Mouse (Mus musculus): Measurements from ENCODE around the gene Prmt8. TPM values are rescaled to one million over a fixed set of nuclear protein-coding genes. Genes with fewer than 3 reads are reported as not detected.

The Prmt8 gene
- polyA plus RNA-seq, 1 experiment from 2014 or later, result 34.6 TPM

- peaks cover 7% of the 10 kb centered on the region; the same call in 1 of the 2 replicates for H3K4me1 ChIP-seq (ENCODE audit: control insufficient read depth, insufficient read depth, low read length)
- H3K27ac ChIP-seq (ENCODE audit: low read depth, low read length), result peak overlapping the region; percentile 77; the same call in 1 of the 2 replicates
These were observed 2.6 kb downstream of the Prmt8 start for GRCm38 (mm10) chr6:127766641-127767200.

GRCm38 (mm10) chr6:127766041-127766604 is 3.1 kb downstream of the Prmt8 start:
- Histone ChIP-seq H3K36me3 (ENCODE audit: control insufficient read depth, insufficient read depth, low read length) (no peaks in the 10 kb centered on the region), H3K4me1 (ENCODE audit: control insufficient read depth, insufficient read depth, low read length) (peaks cover 7% of the 10 kb centered on the region; the same call in 1 of the 2 replicates), H3K4me2 (ENCODE audit: low read depth) (peak overlapping the region; percentile 94), H3K9ac (ENCODE audit: low read length) (no peak overlapping the region), H3K4me3 (ENCODE audit: low read depth, low read length) (peak overlapping the region; percentile 70), H3K27me3 (ENCODE audit: control insufficient read depth, insufficient read depth, low read length) (peaks cover 22% of the 10 kb centered on the region), H3K27ac (ENCODE audit: low read depth, low read length) (peak overlapping the region; percentile 77; the same call in 1 of the 2 replicates), H3K9me3 (ENCODE audit: control insufficient read depth, low read length) (no peaks in the 10 kb centered on the region)
- no peak for DNase-seq (ENCODE audit: low spot score)
- no peak for ATAC-seq (ENCODE audit: insufficient read depth, low FRiP score, low TSS enrichment)
- 11% methylated on average over 9 of the region's 11 CpGs for WGBS

More at GRCm38 (mm10) chr6:127766641-127767200, 2.6 kb downstream of the Prmt8 start:
- no peaks in the 10 kb centered on the region for H3K9me3 ChIP-seq (ENCODE audit: control insufficient read depth, low read length)
- WGBS, result under 1% methylated on average over 28 of the region's 28 CpGs
- H3K36me3 ChIP-seq (ENCODE audit: control insufficient read depth, insufficient read depth, low read length), result no peaks in the 10 kb centered on the region
- peak overlapping the region; percentile 70 for H3K4me3 ChIP-seq (ENCODE audit: low read depth, low read length)
- peak overlapping the region; percentile 94 for H3K4me2 ChIP-seq (ENCODE audit: low read depth)
- ATAC-seq (ENCODE audit: insufficient read depth, low FRiP score, low TSS enrichment) (peak; percentile 21; the same call in 1 of the 2 replicates), DNase-seq (ENCODE audit: low spot score) (peak; percentile 49)
- H3K27me3 ChIP-seq (ENCODE audit: control insufficient read depth, insufficient read depth, low read length), result peaks cover 22% of the 10 kb centered on the region
- H3K9ac ChIP-seq (ENCODE audit: low read length), result peak overlapping the region; percentile 54

GRCm38 (mm10) chr6:127765573-127765972 is 3.7 kb downstream of the Prmt8 start:
- Histone ChIP-seq H3K4me3 (ENCODE audit: low read depth, low read length) (no peak overlapping the region; the same call in 1 of the 2 replicates), H3K9ac (ENCODE audit: low read length) (no peak overlapping the region)
- WGBS, result 39% methylated on average over 5 of the region's 5 CpGs

GRCm38 (mm10) chr6:127758264-127758663 is 11.0 kb downstream of the Prmt8 start:
- Histone ChIP-seq H3K9me3 (ENCODE audit: control insufficient read depth, low read length) (no peaks in the 10 kb centered on the region), H3K27ac (ENCODE audit: low read depth, low read length) (no peak overlapping the region), H3K4me1 (ENCODE audit: control insufficient read depth, insufficient read depth, low read length) (peaks cover 9% of the 10 kb centered on the region; the same call in 1 of the 2 replicates), H3K27me3 (ENCODE audit: control insufficient read depth, insufficient read depth, low read length) (no peaks in the 10 kb centered on the region), H3K36me3 (ENCODE audit: control insufficient read depth, insufficient read depth, low read length) (no peaks in the 10 kb centered on the region), H3K4me2 (ENCODE audit: low read depth) (no peak overlapping the region), H3K4me3 (ENCODE audit: low read depth, low read length) (no peak overlapping the region), H3K9ac (ENCODE audit: low read length) (no peak overlapping the region)
- DNase-seq (ENCODE audit: low spot score) (no peak), ATAC-seq (ENCODE audit: insufficient read depth, low FRiP score, low TSS enrichment) (no peak)
- 68% methylated on average over 4 of the region's 4 CpGs for WGBS

More at GRCm38 (mm10) chr6:127765573-127765972, 3.7 kb downstream of the Prmt8 start:
- H3K4me1 ChIP-seq (ENCODE audit: control insufficient read depth, insufficient read depth, low read length), result peaks cover 7% of the 10 kb centered on the region; the same call in 1 of the 2 replicates
- H3K9me3 ChIP-seq (ENCODE audit: control insufficient read depth, low read length), result no peaks in the 10 kb centered on the region
- peaks cover 22% of the 10 kb centered on the region for H3K27me3 ChIP-seq (ENCODE audit: control insufficient read depth, insufficient read depth, low read length)
- ATAC-seq (ENCODE audit: insufficient read depth, low FRiP score, low TSS enrichment) (no peak), DNase-seq (ENCODE audit: low spot score) (no peak)
- no peak overlapping the region for H3K27ac ChIP-seq (ENCODE audit: low read depth, low read length)
- peak overlapping the region; percentile 94 for H3K4me2 ChIP-seq (ENCODE audit: low read depth)
- no peaks in the 10 kb centered on the region for H3K36me3 ChIP-seq (ENCODE audit: control insufficient read depth, insufficient read depth, low read length)

- H3K27me3 ChIP-seq (ENCODE audit: control insufficient read depth, insufficient read depth, low read length), result no peaks in the 10 kb centered on the region
- no peaks in the 10 kb centered on the region for H3K36me3 ChIP-seq (ENCODE audit: control insufficient read depth, insufficient read depth, low read length)
- ATAC-seq (ENCODE audit: insufficient read depth, low FRiP score, low TSS enrichment), result no peak
- WGBS, result 68% methylated on average over 5 of the region's 5 CpGs
- H3K4me1 ChIP-seq (ENCODE audit: control insufficient read depth, insufficient read depth, low read length), result peaks cover 12% of the 10 kb centered on the region
- no peak overlapping the region for H3K4me3 ChIP-seq (ENCODE audit: low read depth, low read length)
- H3K9me3 ChIP-seq (ENCODE audit: control insufficient read depth, low read length), result no peaks in the 10 kb centered on the region
- no peak overlapping the region for H3K9ac ChIP-seq (ENCODE audit: low read length)
- H3K27ac ChIP-seq (ENCODE audit: low read depth, low read length), result 0 out of 2 replicates have a peak overlapping the region, but pooled peaks have one; percentile 24
- H3K4me2 ChIP-seq (ENCODE audit: low read depth), result no peak overlapping the region
- DNase-seq (ENCODE audit: low spot score), result no peak
These were observed 11.6 kb downstream of the Prmt8 start for GRCm38 (mm10) chr6:127757667-127758167.

GRCm38 (mm10) chr6:127756856-127757255 is 12.4 kb downstream of the Prmt8 start:
- peak; percentile 45 for ATAC-seq (ENCODE audit: insufficient read depth, low FRiP score, low TSS enrichment)
- H3K4me1 ChIP-seq (ENCODE audit: control insufficient read depth, insufficient read depth, low read length), result peaks cover 20% of the 10 kb centered on the region
- no peak overlapping the region for H3K9ac ChIP-seq (ENCODE audit: low read length)
- H3K27ac ChIP-seq (ENCODE audit: low read depth, low read length), result no peak overlapping the region
- H3K36me3 ChIP-seq (ENCODE audit: control insufficient read depth, insufficient read depth, low read length), result no peaks in the 10 kb centered on the region
- H3K27me3 ChIP-seq (ENCODE audit: control insufficient read depth, insufficient read depth, low read length), result no peaks in the 10 kb centered on the region
- no peak for DNase-seq (ENCODE audit: low spot score)
- no peak overlapping the region for H3K4me3 ChIP-seq (ENCODE audit: low read depth, low read length)
- 21% methylated on average over 12 of the region's 12 CpGs for WGBS
- no peak overlapping the region for H3K4me2 ChIP-seq (ENCODE audit: low read depth)
- H3K9me3 ChIP-seq (ENCODE audit: control insufficient read depth, low read length), result no peaks in the 10 kb centered on the region

GRCm38 (mm10) chr6:127753228-127753627 is 16.0 kb downstream of the Prmt8 start:
- Histone ChIP-seq H3K36me3 (ENCODE audit: control insufficient read depth, insufficient read depth, low read length) (no peaks in the 10 kb centered on the region), H3K9me3 (ENCODE audit: control insufficient read depth, low read length) (no peaks in the 10 kb centered on the region), H3K4me2 (ENCODE audit: low read depth) (no peak overlapping the region), H3K4me1 (ENCODE audit: control insufficient read depth, insufficient read depth, low read length) (peaks cover 22% of the 10 kb centered on the region), H3K27me3 (ENCODE audit: control insufficient read depth, insufficient read depth, low read length) (no peaks in the 10 kb centered on the region), H3K4me3 (ENCODE audit: low read depth, low read length) (no peak overlapping the region), H3K9ac (ENCODE audit: low read length) (no peak overlapping the region), H3K27ac (ENCODE audit: low read depth, low read length) (no peak overlapping the region)
- no peak for DNase-seq (ENCODE audit: low spot score)
- WGBS, result 76% methylated on average over 6 of the region's 6 CpGs
- no peak for ATAC-seq (ENCODE audit: insufficient read depth, low FRiP score, low TSS enrichment)

GRCm38 (mm10) chr6:127752681-127753080 is 16.6 kb downstream of the Prmt8 start:
- no peak overlapping the region for H3K4me3 ChIP-seq (ENCODE audit: low read depth, low read length)
- 42% methylated on average over 3 of the region's 3 CpGs for WGBS
- no peak overlapping the region for H3K27ac ChIP-seq (ENCODE audit: low read depth, low read length)
- no peaks in the 10 kb centered on the region for H3K27me3 ChIP-seq (ENCODE audit: control insufficient read depth, insufficient read depth, low read length)
- no peak overlapping the region for H3K9ac ChIP-seq (ENCODE audit: low read length)
- peaks cover 22% of the 10 kb centered on the region for H3K4me1 ChIP-seq (ENCODE audit: control insufficient read depth, insufficient read depth, low read length)
- H3K9me3 ChIP-seq (ENCODE audit: control insufficient read depth, low read length), result no peaks in the 10 kb centered on the region
- H3K36me3 ChIP-seq (ENCODE audit: control insufficient read depth, insufficient read depth, low read length), result no peaks in the 10 kb centered on the region
- H3K4me2 ChIP-seq (ENCODE audit: low read depth), result no peak overlapping the region
- DNase-seq (ENCODE audit: low spot score), result no peak
- ATAC-seq (ENCODE audit: insufficient read depth, low FRiP score, low TSS enrichment), result no peak

Data from neural tube, embryonic 11.5 days (tissue).